Mouse (Mus musculus) intestine, embryonic 15.5 days (tissue): ENCODE measurements around the gene Tnfsf4. TPM values are rescaled to one million over a fixed set of nuclear protein-coding genes. Genes with fewer than 3 reads are reported as not detected.
A peak's percentile ranks its signal among the peaks of the same experiment; 100 is the strongest.

Experiments
- ATAC-seq: fragments of 200-750 bp; cut with Nextera tagmentation; 2 replicates; pipeline ENCODE4 v1.8.0; 2017; ENCODE audit warnings: moderate TSS enrichment, moderate library complexity
- H3K27ac ChIP-seq: fragments of 300-500 bp; sonication (generic); 2 replicates; pipeline ENCODE4 v1.5.1; 2015; ENCODE audit warnings: mild to moderate bottlenecking, inconsistent platforms
- H3K27me3 ChIP-seq: fragments of 300-500 bp; sonication (generic); replicated peaks from 2 replicates; pipeline ENCODE4 v1.6.1; 2015; ENCODE audit warnings: inconsistent platforms
- H3K36me3 ChIP-seq: fragments of 300-500 bp; sonication (generic); 2 replicates; pipeline ENCODE4 v1.6.1; 2015; ENCODE audit warnings: inconsistent platforms
- H3K4me1 ChIP-seq: fragments of 300-500 bp; sonication (generic); replicated peaks from 2 replicates; pipeline ENCODE4 v1.6.1; 2015; ENCODE audit warnings: inconsistent platforms
- H3K4me2 ChIP-seq: fragments of 300-500 bp; sonication (generic); replicated peaks from 2 replicates; pipeline ENCODE4 v1.6.1; 2015; ENCODE audit warnings: mild to moderate bottlenecking, inconsistent platforms
- H3K4me3 ChIP-seq: fragments of 300-500 bp; sonication (generic); replicated peaks from 2 replicates; pipeline ENCODE4 v1.5.1; 2015; ENCODE audit warnings: inconsistent platforms
- H3K9ac ChIP-seq: fragments of 300-500 bp; sonication (generic); 2 replicates; pipeline ENCODE4 v1.6.1; 2015; ENCODE audit warnings: inconsistent platforms
- H3K9me3 ChIP-seq: fragments of 300-500 bp; sonication (generic); 2 replicates; pipeline ENCODE4 v1.6.1; 2016; ENCODE audit warnings: inconsistent platforms
- WGBS: fragments of 180-500 bp; shearing (Covaris S2); methylation state at CpG from one replicate; pipeline ENCODE4 v1.1.7; 2015; 5-methylcytosine and 5-hydroxymethylcytosine counted together
- polyA plus RNA-seq: library from polyadenylated mRNA; unstranded; fragments of >200 nt; fragmentation: Nextera tagmentation; extraction: Ambion mirVana; gene quantifications from 2 replicates; pipeline ENCODE4 v1.2.1, GENCODE M21; 2015

The Tnfsf4 gene
- polyA plus RNA-seq = 0.09 TPM in 1 of 2 replicates, not detected in the other

GRCm38 (mm10) chr1:161394931-161395459, at the start of gene Tnfsf4:
TSS of gene Tnfsf4 (plus strand) at chr1:161395409.
- 47% methylated on average over 6 of the region's 6 CpGs for WGBS
- no peak within 1 kb of the TSS for H3K4me2 ChIP-seq
- no peak for ATAC-seq
- no peak within 1 kb of the TSS for H3K4me3 ChIP-seq
- H3K36me3 ChIP-seq = no peaks in the 10 kb centered on the region
- H3K9me3 ChIP-seq = no peaks in the 10 kb centered on the region
- no peaks in the 10 kb centered on the region; the same call in 1 of the 2 replicates for H3K4me1 ChIP-seq
- H3K27me3 ChIP-seq = no peaks in the 10 kb centered on the region
- no peak within 1 kb of the TSS for H3K9ac ChIP-seq
- H3K27ac ChIP-seq = no peak within 1 kb of the TSS

DNA sequence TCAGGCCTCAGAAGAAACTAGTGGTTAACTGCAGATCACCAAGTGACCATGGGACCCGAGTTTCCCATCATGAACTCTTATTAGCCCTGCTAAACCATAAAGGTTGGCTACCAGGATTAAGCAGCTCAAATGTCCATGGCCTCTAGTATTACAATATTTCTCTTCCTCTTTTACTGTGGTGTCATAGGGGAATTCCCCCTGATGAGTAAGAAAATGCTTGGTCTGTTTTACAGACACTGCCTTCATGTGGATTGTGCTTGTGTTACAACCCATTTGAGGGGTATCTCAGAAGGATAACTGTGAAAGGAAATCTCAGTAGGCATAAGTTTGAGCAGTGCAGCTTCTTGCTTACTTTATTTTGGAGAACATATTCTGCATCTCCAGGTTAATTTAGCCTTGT, 44.2 kb upstream of the Tnfsf4 start:
- H3K4me3 ChIP-seq = no peak overlapping the region
- H3K9me3 ChIP-seq = no peaks in the 10 kb centered on the region
- ATAC-seq = no peak
- no peaks in the 10 kb centered on the region for H3K36me3 ChIP-seq
- no peak overlapping the region for H3K27ac ChIP-seq
- WGBS = 83% methylated on average over 1 of the region's 1 CpGs
- no peaks in the 10 kb centered on the region for H3K27me3 ChIP-seq
- no peak overlapping the region for H3K4me2 ChIP-seq
- no peak overlapping the region for H3K9ac ChIP-seq
- no peaks in the 10 kb centered on the region for H3K4me1 ChIP-seq

- WGBS = 62% methylated on average over 4 of the region's 4 CpGs
- Histone ChIP-seq H3K4me1 (no peaks in the 10 kb centered on the region), H3K27me3 (no peaks in the 10 kb centered on the region), H3K4me3 (no peak overlapping the region), H3K27ac (no peak overlapping the region), H3K36me3 (no peaks in the 10 kb centered on the region), H3K9me3 (no peaks in the 10 kb centered on the region), H3K4me2 (no peak overlapping the region), H3K9ac (no peak overlapping the region)
- no peak for ATAC-seq
Observed at GRCm38 (mm10) chr1:161365006-161365405, 30.2 kb upstream of the Tnfsf4 start.

DNA sequence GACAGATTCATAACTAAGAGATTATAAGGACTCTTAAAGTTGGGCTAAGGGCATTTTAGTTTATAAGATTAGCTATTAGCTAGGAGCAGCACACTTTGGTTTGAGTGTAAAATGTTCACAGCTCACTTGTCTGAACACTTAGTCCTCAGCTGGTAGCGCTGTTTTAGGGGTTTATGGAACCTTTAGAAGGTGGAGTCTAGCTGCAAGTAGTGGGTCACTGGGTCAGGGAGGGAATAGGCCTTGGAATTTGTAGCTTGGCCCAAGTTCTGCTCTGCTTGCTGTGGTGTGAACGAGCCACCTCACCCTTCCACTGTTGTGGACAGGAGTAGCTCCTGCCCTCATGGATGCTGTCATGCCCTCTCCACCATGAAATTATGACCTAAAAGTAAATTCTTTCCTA, 23.3 kb upstream of the Tnfsf4 start:
- no peak for ATAC-seq
- H3K36me3 ChIP-seq = no peaks in the 10 kb centered on the region
- H3K4me2 ChIP-seq = no peak overlapping the region
- H3K27ac ChIP-seq = no peak overlapping the region
- no peak overlapping the region for H3K4me3 ChIP-seq
- H3K9ac ChIP-seq = no peak overlapping the region
- no peaks in the 10 kb centered on the region for H3K4me1 ChIP-seq
- 76% methylated on average over 2 of the region's 2 CpGs for WGBS
- no peaks in the 10 kb centered on the region for H3K9me3 ChIP-seq
- H3K27me3 ChIP-seq = no peaks in the 10 kb centered on the region

- H3K9me3 ChIP-seq = no peaks in the 10 kb centered on the region
- H3K27me3 ChIP-seq = no peaks in the 10 kb centered on the region
- H3K9ac ChIP-seq = no peak overlapping the region
- H3K4me1 ChIP-seq = no peaks in the 10 kb centered on the region
- no peak overlapping the region for H3K4me2 ChIP-seq
- no peaks in the 10 kb centered on the region for H3K36me3 ChIP-seq
- 83% methylated on average over 2 of the region's 2 CpGs for WGBS
- ATAC-seq = no peak
- H3K27ac ChIP-seq = no peak overlapping the region
- no peak overlapping the region for H3K4me3 ChIP-seq
Observed at GRCm38 (mm10) chr1:161375866-161376265, 19.3 kb upstream of the Tnfsf4 start.

DNA sequence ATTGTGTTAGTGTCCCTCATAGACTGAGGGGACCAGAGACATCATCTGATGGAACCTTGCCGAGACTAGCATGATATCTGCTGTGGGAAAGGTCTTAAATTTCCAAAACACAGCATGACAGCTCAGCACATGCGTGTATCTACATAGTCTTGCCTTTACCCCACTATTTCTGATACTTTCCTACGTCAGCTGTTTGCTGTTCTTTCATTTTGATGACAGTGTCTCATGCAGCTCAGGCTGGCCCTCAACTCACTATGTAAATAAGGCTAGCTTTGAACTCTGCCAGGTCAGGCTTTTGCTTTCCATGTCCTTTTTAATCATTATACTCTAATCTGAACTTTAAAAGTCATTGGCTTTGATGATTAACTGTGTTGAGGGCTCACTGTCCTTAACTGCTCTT, 16.6 kb upstream of the Tnfsf4 start:
- H3K27me3 ChIP-seq = no peaks in the 10 kb centered on the region
- no peaks in the 10 kb centered on the region for H3K36me3 ChIP-seq
- no peak overlapping the region for H3K9ac ChIP-seq
- WGBS = 80% methylated on average over 3 of the region's 3 CpGs
- no peaks in the 10 kb centered on the region for H3K9me3 ChIP-seq
- no peak overlapping the region for H3K27ac ChIP-seq
- no peaks in the 10 kb centered on the region for H3K4me1 ChIP-seq
- H3K4me3 ChIP-seq = no peak overlapping the region
- no peak for ATAC-seq
- no peak overlapping the region for H3K4me2 ChIP-seq

GRCm38 (mm10) chr1:161379685-161380424, 15.4 kb upstream of the Tnfsf4 start:
- no peaks in the 10 kb centered on the region for H3K36me3 ChIP-seq
- no peaks in the 10 kb centered on the region for H3K9me3 ChIP-seq
- no peaks in the 10 kb centered on the region for H3K4me1 ChIP-seq
- H3K9ac ChIP-seq = no peak overlapping the region
- WGBS = 29% methylated on average over 11 of the region's 11 CpGs
- H3K27ac ChIP-seq = no peak overlapping the region
- H3K4me2 ChIP-seq = no peak overlapping the region
- no peak for ATAC-seq
- H3K4me3 ChIP-seq = no peak overlapping the region
- no peaks in the 10 kb centered on the region for H3K27me3 ChIP-seq

DNA sequence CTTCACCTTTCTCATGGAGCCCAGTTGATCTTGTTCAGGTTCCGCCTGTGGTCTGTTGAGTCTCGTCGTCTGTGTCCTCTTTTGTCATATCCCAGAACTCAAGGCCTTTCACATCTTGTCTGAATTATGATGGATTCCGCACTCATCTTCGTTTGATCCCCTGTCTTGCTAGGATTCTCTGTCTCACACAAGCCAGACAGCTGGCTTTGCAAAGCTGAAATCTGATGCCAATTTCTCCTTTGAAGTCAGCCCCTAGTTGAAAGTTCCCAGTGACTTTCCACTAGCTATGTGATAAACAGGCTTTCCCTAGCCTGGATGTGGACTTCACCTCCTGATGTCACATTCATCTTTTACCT, 14.8 kb upstream of the Tnfsf4 start:
- H3K9ac ChIP-seq = no peak overlapping the region
- H3K36me3 ChIP-seq = no peaks in the 10 kb centered on the region
- H3K9me3 ChIP-seq = no peaks in the 10 kb centered on the region
- H3K4me1 ChIP-seq = no peaks in the 10 kb centered on the region
- H3K27ac ChIP-seq = no peak overlapping the region
- 37% methylated on average over 5 of the region's 5 CpGs for WGBS
- H3K4me3 ChIP-seq = no peak overlapping the region
- H3K27me3 ChIP-seq = no peaks in the 10 kb centered on the region
- ATAC-seq = no peak
- no peak overlapping the region for H3K4me2 ChIP-seq

DNA sequence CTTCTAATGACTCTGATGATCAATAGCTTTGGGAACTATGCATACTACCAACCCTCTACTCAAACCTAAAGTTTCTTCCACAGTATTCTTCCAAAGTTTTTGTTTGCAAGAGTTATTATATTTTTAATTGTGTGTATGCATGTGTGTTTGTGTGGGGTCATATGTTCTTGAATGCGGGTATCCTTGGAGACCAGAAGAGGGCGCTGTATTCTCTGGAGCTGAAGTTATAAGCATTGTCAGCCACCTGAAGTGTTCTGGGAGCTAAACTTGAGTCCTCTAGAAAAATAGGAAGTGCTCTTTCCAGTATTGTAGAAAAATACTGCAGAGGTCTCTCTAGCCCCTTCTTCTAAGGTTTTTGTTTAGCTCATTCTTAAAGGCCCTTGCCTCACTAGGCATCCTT, 5.1 kb upstream of the Tnfsf4 start:
- Histone ChIP-seq H3K27ac (no peak overlapping the region), H3K9me3 (no peaks in the 10 kb centered on the region), H3K36me3 (no peaks in the 10 kb centered on the region), H3K9ac (no peak overlapping the region), H3K4me3 (no peak overlapping the region), H3K4me2 (no peak overlapping the region), H3K4me1 (no peaks in the 10 kb centered on the region), H3K27me3 (no peaks in the 10 kb centered on the region)
- WGBS = 61% methylated on average over 2 of the region's 2 CpGs
- no peak for ATAC-seq

DNA sequence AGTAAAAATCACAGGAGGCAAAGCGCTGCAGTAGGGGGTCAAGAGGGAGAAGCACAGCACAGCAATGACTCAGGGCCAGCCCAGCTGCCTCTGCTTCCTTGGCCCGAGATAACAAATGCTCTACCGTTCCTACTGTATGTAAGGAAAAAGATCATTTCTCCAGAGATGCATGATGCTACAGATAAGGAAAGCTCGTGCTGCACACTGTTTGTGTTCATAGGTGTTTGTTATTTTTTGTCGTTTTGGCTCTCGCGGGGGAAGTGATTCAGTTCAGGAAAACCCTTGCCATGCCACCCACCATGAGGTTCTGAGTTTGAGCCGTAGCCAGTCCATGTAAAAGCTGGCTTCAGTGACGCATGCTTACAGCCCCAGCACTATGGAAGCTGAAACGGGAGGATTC, 2.3 kb upstream of the Tnfsf4 start:
- Histone ChIP-seq H3K36me3 (no peaks in the 10 kb centered on the region), H3K4me2 (no peak overlapping the region), H3K27ac (no peak overlapping the region), H3K4me3 (no peak overlapping the region), H3K27me3 (no peaks in the 10 kb centered on the region), H3K4me1 (no peaks in the 10 kb centered on the region; the same call in 1 of the 2 replicates), H3K9me3 (no peaks in the 10 kb centered on the region), H3K9ac (no peak overlapping the region)
- no peak for ATAC-seq
- whole genome bisulfite sequencing = 75% methylated on average over 10 of the region's 10 CpGs

DNA sequence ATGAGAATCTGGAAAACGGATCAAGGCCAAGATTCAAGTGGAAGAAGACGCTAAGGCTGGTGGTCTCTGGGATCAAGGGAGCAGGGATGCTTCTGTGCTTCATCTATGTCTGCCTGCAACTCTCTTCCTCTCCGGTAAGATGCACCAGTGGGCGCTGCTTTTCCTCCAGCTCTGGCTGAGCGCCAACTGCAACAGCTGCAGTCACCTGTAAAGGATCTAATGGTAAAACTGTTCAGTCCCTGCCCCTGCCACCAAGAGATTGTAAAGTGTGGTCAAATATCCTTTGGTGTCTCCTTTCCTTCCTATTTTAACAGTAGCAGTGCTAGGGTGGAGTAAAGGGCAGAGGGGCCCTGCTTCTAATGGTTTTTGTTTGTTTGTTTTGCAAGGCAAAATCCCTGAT, 401 bp downstream of the Tnfsf4 start:
- H3K4me3 ChIP-seq = no peak overlapping the region
- H3K27ac ChIP-seq = no peak overlapping the region
- no peaks in the 10 kb centered on the region; the same call in 1 of the 2 replicates for H3K4me1 ChIP-seq
- ATAC-seq = peak; percentile 49; the same call in 1 of the 2 replicates
- H3K36me3 ChIP-seq = no peaks in the 10 kb centered on the region
- 30% methylated on average over 5 of the region's 5 CpGs for WGBS
- H3K9me3 ChIP-seq = no peaks in the 10 kb centered on the region
- H3K9ac ChIP-seq = no peak overlapping the region
- H3K27me3 ChIP-seq = no peaks in the 10 kb centered on the region
- no peak overlapping the region for H3K4me2 ChIP-seq

- Histone ChIP-seq H3K9ac (no peak overlapping the region), H3K9me3 (no peaks in the 10 kb centered on the region), H3K4me1 (no peaks in the 10 kb centered on the region; the same call in 1 of the 2 replicates), H3K36me3 (no peaks in the 10 kb centered on the region), H3K4me2 (no peak overlapping the region), H3K27me3 (no peaks in the 10 kb centered on the region), H3K4me3 (no peak overlapping the region), H3K27ac (no peak overlapping the region)
- WGBS = 64% methylated on average over 10 of the region's 10 CpGs
- peak; percentile 63; the same call in 1 of the 2 replicates for ATAC-seq
Observed at GRCm38 (mm10) chr1:161396351-161396750, 1.1 kb downstream of the Tnfsf4 start.

GRCm38 (mm10) chr1:161400126-161400525, 4.9 kb downstream of the Tnfsf4 start:
- no peak overlapping the region for H3K4me2 ChIP-seq
- WGBS = 25% methylated on average over 6 of the region's 6 CpGs
- H3K27me3 ChIP-seq = no peaks in the 10 kb centered on the region
- peak; percentile 62; the same call in 1 of the 2 replicates for ATAC-seq
- H3K9me3 ChIP-seq = no peaks in the 10 kb centered on the region
- no peaks in the 10 kb centered on the region for H3K36me3 ChIP-seq
- H3K9ac ChIP-seq = no peak overlapping the region
- no peak overlapping the region for H3K27ac ChIP-seq
- H3K4me3 ChIP-seq = no peak overlapping the region
- H3K4me1 ChIP-seq = no peaks in the 10 kb centered on the region; the same call in 1 of the 2 replicates
